Mouse (Mus musculus) olfactory bulb, adult 2 months (tissue): ENCODE results near the gene Tcf7.

Experiments used
- CTCF ChIP-seq: fragments of 200-500 bp; IDR thresholded peaks from 2 replicates; pipeline ENCODE4 v1.5.1; 2012; ENCODE audit warnings: low read depth, mild to moderate bottlenecking, low read length, moderate library complexity; ENCODE audit not compliant: insufficient read depth
- POLR2A ChIP-seq: fragments of 200-500 bp; IDR thresholded peaks from 2 replicates; pipeline ENCODE4 v1.6.1; 2012; ENCODE audit warnings: mild to moderate bottlenecking, low read depth, low read length, moderate library complexity; ENCODE audit not compliant: insufficient read depth

GRCm38 (mm10) chr11:52249452-52249851 lies 33.4 kb downstream of the Tcf7 start:
- TF ChIP-seq POLR2A (no peak), CTCF (no peak)
